Mouse (Mus musculus) stomach, adult 2 months (tissue): ENCODE data around the gene Tnfaip3. TPM values are rescaled to one million over a fixed set of nuclear protein-coding genes. Genes with fewer than 3 reads are reported as not detected.

Experiments
- polyA plus RNA-seq: library from polyadenylated mRNA; depleted of rRNA; stranded (reverse); fragments of >200 nt; gene quantifications from 2 replicates; pipeline ENCODE4 v1.2.3, GENCODE M21; 2012; rRNA removed

Gene Tnfaip3
- 0.83 and 1.2 TPM in 2 replicates for polyA plus RNA-seq

GRCm38 (mm10) chr10:19015257-19015862 lies at the start of gene Tnfaip3:
Tnfaip3 (minus strand) TSS chr10:19015657.

Other genes starting within 250 kb of the Tnfaip3 start
- not detected in 2 replicates for gene Gm4922, start 228.9 kb downstream of the Tnfaip3 start, polyA plus RNA-seq
- 444 and 769 TPM in 2 replicates for gene Perp, start 170.6 kb downstream of the Tnfaip3 start, polyA plus RNA-seq